Mouse (Mus musculus) embryonic fibroblast, embryonic 13.5 days (primary cell): Measurements from ENCODE around the gene Ccdc148.

Experiments
- CTCF ChIP-seq: IDR thresholded peaks from 2 replicates; pipeline ENCODE4 v1.5.1; 2011; ENCODE audit warnings: mild to moderate bottlenecking, control low read depth, low read length, moderate library complexity, borderline replicate concordance; ENCODE audit not compliant: insufficient read depth
- POLR2A ChIP-seq: IDR thresholded peaks from 2 replicates; pipeline ENCODE4 v1.6.1; 2011; ENCODE audit warnings: low read depth, mild to moderate bottlenecking, control low read depth, low read length, moderate library complexity

DNA sequence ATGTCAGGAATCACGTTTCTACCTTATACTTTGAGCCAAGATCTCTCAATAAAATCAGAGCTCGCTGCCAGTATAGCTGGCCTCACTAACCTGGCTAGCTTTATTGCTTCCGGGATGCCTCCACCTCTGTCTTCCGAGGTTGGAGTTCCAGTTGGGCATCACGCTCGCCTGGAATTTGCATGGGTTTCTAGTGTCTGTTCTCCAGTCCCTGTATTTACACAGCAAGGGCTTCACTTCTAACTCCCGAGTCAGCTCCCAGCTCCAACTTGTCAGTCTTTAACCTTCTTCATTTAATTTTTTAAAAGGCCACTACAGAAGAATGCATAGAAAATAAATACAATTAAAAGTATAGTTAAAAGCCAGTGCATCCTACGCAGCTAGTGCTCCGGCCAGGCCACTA lies 47.8 kb upstream of the Ccdc148 start:
- TF ChIP-seq POLR2A (no peak), CTCF (no peak)
